Mouse (Mus musculus): ENCODE results near the gene En1. TPM values are rescaled to one million over a fixed set of nuclear protein-coding genes. Genes with fewer than 3 reads are reported as not detected.
A peak's percentile ranks its signal among the peaks of the same experiment; 100 is the strongest.

The En1 gene
- total RNA-seq (2014; rRNA removed; ENCODE audit: low replicate concordance), result not detected in 2 replicates
- not detected in 2 replicates for polyA plus RNA-seq (2015; fragmentation: Nextera tagmentation; extraction: Ambion mirVana)

DNA sequence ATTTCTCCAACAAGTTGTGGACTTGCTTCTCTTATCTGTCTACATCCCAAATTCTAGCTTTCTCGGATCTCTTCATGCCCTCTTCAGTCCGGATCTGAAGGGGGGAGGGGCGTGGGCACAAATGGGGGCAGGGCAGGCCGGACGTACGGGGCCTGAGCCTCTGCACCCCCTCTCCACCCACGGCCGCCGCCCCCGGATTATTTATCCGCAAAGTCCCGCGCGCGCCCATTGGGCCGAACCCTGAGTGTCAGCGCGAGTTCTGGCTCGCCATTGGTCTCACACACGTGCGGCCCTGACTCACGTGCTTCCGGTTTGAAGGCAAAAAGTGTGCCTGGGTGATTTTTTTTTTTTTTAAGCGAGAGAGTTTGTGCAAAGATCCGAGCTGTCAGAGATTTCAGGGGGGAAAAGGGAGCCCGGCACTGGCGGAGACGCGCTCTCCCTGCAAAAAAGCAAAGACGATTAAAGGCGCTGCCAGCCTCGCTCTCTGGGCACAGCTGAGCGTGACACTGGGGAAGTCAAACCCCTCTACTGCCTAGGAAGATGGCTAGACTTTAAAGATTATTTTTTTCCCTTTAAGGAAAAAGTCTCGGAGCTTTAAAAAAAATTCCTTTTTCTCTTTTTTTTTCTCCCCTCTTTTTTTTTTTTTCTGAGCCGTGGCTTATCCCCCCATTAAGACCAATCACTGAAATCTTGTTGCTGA lies at the start of gene En1:
En1 (plus strand) TSS at position 388 of the 700 bp plus-strand sequence.
- H3K4me1 ChIP-seq (ENCODE audit: control insufficient read depth, insufficient read depth), result peaks cover 13% of the 10 kb centered on the region; the same call in 1 of the 2 replicates
- H3K9me3 ChIP-seq (replicated peaks; ENCODE audit: control insufficient read depth, low read length), result no peaks in the 10 kb centered on the region
- 1% methylated on average over 35 of the region's 35 CpGs for WGBS
- TF ChIP-seq CTCF (IDR thresholded peaks at IDR 0.05; ENCODE audit: low read depth) (no peak), EP300 (IDR thresholded peaks at IDR 0.05; ENCODE audit: low read depth) (no peak)
- H3K27ac ChIP-seq (ENCODE audit: low read depth), result no peak within 1 kb of the TSS
- H3K27me3 ChIP-seq (ENCODE audit: control insufficient read depth, insufficient read depth, low read length), result peaks cover 100% of the 10 kb centered on the region
- DNase-seq (ENCODE audit: low spot score) (no peak), ATAC-seq (ENCODE audit: insufficient read depth, low read depth) (no peak)
- H3K4me3 ChIP-seq (ENCODE audit: low read depth, low read length), result peak within 1 kb of the TSS; percentile 51
- H3K36me3 ChIP-seq (replicated peaks; ENCODE audit: control insufficient read depth, insufficient read depth, low read length), result no peaks in the 10 kb centered on the region
- no peak within 1 kb of the TSS for H3K9ac ChIP-seq (replicated peaks; ENCODE audit: low read depth, low read length)
- peak within 1 kb of the TSS; percentile 75 for H3K4me2 ChIP-seq (ENCODE audit: low read depth, low read length)

DNA sequence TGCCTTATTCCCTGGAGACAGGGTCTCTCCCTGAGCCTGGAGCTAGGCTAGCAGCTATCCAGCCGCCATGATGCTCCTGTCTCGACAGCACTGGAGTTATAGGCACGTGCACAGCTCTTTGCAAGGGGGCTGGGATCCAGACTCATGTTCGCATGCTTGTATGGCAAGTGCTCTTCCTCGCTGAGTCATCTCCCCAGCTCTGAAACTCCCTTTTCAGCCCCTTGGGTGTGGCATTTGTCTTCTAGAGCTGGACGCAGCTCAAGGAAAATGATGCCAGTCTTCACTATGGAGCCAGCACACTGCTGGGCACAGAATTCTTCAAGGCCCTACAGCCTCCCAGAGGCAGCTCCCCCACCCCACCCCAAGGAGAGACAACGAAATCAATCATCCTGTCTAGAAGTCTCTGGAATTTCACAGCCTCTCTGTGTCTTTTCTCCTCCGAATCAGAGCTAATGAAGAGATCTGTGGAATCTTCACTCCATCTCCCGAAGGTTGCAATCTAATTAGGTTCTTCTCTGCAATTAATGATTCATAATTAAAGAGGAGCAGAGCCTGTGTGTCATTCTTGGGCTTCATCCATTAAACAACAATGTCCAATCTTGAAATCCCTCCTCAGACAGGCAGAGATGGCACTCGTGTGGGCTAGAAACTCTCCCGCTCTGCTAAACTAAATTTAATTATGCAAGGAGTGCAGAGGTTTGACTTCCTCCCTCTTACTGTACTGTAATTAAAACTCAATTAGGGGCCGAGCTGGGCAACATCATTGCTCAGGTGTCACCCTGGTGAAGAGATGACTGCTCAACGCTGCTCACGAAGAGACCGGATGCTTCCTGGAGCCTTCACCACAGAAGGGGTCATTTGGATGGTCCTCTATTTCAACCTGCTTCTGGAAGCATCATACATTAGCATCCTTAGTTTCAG lies 45.0 kb upstream of the En1 start:
- Histone ChIP-seq H3K4me1 (ENCODE audit: control insufficient read depth, insufficient read depth) (no peaks in the 10 kb centered on the region), H3K9me3 (replicated peaks; ENCODE audit: control insufficient read depth, low read length) (no peaks in the 10 kb centered on the region), H3K4me3 (ENCODE audit: low read depth, low read length) (no peak overlapping the region), H3K9ac (replicated peaks; ENCODE audit: low read depth, low read length) (no peak overlapping the region), H3K36me3 (replicated peaks; ENCODE audit: control insufficient read depth, insufficient read depth, low read length) (no peaks in the 10 kb centered on the region), H3K27ac (ENCODE audit: low read depth) (no peak overlapping the region), H3K27me3 (ENCODE audit: control insufficient read depth, insufficient read depth, low read length) (no peaks in the 10 kb centered on the region), H3K4me2 (ENCODE audit: low read depth, low read length) (no peak overlapping the region)
- no peak for TF ChIP-seq CTCF (IDR thresholded peaks at IDR 0.05; ENCODE audit: low read depth)
- no peak for TF ChIP-seq EP300 (IDR thresholded peaks at IDR 0.05; ENCODE audit: low read depth)
- DNase-seq (ENCODE audit: low spot score) (no peak), ATAC-seq (ENCODE audit: insufficient read depth, low read depth) (no peak)
- 73% methylated on average over 15 of the region's 15 CpGs for WGBS

DNA sequence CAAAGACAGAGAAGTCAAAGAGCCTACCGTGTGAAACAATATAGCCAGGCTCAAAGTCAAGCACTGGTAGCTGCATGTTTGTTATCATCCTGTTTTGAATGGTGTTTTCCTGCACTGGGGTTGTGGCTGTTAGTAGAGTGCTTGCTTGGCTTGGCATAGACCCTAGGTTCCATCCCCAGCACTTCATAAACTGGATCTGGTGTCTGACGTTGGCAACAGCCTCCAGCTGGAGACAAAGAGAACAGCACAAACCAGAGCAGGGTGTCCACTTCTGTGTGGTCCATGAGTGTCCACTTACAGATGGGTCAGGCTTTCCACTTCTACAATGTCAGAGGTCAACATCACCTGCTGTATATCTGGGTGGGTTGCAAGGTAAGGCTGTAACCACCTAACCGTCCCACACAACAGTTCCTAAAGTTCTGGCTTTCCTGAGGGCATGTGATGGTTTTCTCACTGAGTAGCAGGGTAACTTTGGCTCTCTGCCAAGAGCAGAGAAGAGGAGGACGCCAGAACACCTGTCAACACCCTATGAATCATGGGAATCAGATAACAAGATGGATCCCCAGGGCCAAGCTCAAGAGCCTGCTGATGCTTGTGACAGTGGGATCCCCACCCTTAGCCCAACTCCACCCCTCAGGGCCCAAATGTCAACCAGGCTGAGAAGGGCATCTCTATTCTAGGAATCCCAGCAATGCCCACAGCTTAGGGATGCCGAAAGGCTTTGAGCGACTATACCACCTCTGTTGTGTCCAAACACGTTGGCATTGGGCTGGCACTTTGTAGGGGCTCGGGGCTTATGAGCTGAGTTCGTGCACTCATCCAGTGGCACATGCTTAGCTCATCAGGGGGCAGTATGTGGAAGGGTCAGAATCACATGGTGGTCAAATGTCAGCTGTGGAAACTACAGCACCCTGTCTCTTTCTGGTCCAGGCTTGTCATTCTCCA lies 43.6 kb upstream of the En1 start:
- no peak for ATAC-seq (ENCODE audit: insufficient read depth, low read depth)
- H3K27ac ChIP-seq (ENCODE audit: low read depth), result no peak overlapping the region

DNA sequence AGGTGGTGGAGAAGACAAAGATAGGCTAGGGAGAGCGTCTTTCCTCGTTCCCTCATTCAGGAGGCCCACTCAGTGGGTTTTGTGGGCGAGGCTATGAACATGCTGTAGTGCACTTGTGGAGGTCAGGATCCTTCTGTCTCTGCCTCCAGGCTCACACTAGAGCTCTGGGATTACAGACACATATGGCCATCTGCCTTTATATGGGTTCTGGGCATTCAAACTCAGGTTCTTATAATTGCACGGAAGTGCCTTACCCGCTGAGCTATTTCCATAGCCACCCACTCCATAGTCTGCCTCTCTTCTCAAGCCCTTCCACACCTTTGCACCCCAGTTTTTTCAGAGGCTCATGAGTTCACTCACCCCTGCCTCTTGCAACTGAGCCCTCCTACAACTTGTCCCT lies 42.3 kb upstream of the En1 start:
- H3K4me2 ChIP-seq (ENCODE audit: low read depth, low read length), result no peak overlapping the region
- H3K4me1 ChIP-seq (ENCODE audit: control insufficient read depth, insufficient read depth), result no peaks in the 10 kb centered on the region
- 78% methylated on average over 5 of the region's 5 CpGs for WGBS
- ATAC-seq (ENCODE audit: insufficient read depth, low read depth) (no peak), DNase-seq (ENCODE audit: low spot score) (no peak)
- TF ChIP-seq EP300 (IDR thresholded peaks at IDR 0.05; ENCODE audit: low read depth) (no peak), CTCF (IDR thresholded peaks at IDR 0.05; ENCODE audit: low read depth) (no peak)
- no peak overlapping the region for H3K27ac ChIP-seq (ENCODE audit: low read depth)
- H3K36me3 ChIP-seq (replicated peaks; ENCODE audit: control insufficient read depth, insufficient read depth, low read length), result no peaks in the 10 kb centered on the region
- H3K4me3 ChIP-seq (ENCODE audit: low read depth, low read length), result no peak overlapping the region
- no peaks in the 10 kb centered on the region for H3K27me3 ChIP-seq (ENCODE audit: control insufficient read depth, insufficient read depth, low read length)
- H3K9ac ChIP-seq (replicated peaks; ENCODE audit: low read depth, low read length), result no peak overlapping the region
- H3K9me3 ChIP-seq (replicated peaks; ENCODE audit: control insufficient read depth, low read length), result no peaks in the 10 kb centered on the region

More for the DNA sequence above, 43.6 kb upstream of the En1 start:
- no peaks in the 10 kb centered on the region for H3K36me3 ChIP-seq (replicated peaks; ENCODE audit: control insufficient read depth, insufficient read depth, low read length)
- TF ChIP-seq CTCF (IDR thresholded peaks at IDR 0.05; ENCODE audit: low read depth) (no peak), EP300 (IDR thresholded peaks at IDR 0.05; ENCODE audit: low read depth) (no peak)
- no peak overlapping the region for H3K4me2 ChIP-seq (ENCODE audit: low read depth, low read length)
- no peaks in the 10 kb centered on the region for H3K27me3 ChIP-seq (ENCODE audit: control insufficient read depth, insufficient read depth, low read length)
- no peak overlapping the region for H3K4me3 ChIP-seq (ENCODE audit: low read depth, low read length)
- no peak for DNase-seq (ENCODE audit: low spot score)
- whole genome bisulfite sequencing, result 46% methylated on average over 9 of the region's 9 CpGs
- no peak overlapping the region for H3K9ac ChIP-seq (replicated peaks; ENCODE audit: low read depth, low read length)
- H3K4me1 ChIP-seq (ENCODE audit: control insufficient read depth, insufficient read depth), result no peaks in the 10 kb centered on the region
- H3K9me3 ChIP-seq (replicated peaks; ENCODE audit: control insufficient read depth, low read length), result no peaks in the 10 kb centered on the region

DNA sequence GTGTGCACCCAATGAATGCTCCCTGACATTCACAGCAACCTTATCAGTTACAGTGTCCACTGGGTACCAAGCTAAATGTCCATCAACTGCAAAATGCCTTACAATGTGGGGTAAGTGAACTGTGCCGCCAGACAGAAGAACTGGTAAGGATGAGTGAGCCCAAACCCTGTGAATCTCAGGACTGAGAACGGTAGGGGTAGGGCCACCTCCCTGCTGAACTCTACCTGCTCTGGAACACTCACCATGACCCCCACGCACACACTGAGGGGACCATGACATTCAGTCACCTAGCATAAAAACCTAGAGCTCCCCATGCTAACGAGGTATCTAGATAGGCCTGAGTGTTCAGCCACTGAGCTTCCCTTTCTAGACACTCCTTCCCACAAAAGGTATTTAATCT lies 20.9 kb upstream of the En1 start:
- Histone ChIP-seq H3K9ac (replicated peaks; ENCODE audit: low read depth, low read length) (no peak overlapping the region), H3K27ac (ENCODE audit: low read depth) (no peak overlapping the region), H3K4me2 (ENCODE audit: low read depth, low read length) (no peak overlapping the region), H3K4me3 (ENCODE audit: low read depth, low read length) (no peak overlapping the region), H3K27me3 (ENCODE audit: control insufficient read depth, insufficient read depth, low read length) (peaks cover 6% of the 10 kb centered on the region; the same call in 1 of the 2 replicates), H3K36me3 (replicated peaks; ENCODE audit: control insufficient read depth, insufficient read depth, low read length) (no peaks in the 10 kb centered on the region), H3K9me3 (replicated peaks; ENCODE audit: control insufficient read depth, low read length) (no peaks in the 10 kb centered on the region), H3K4me1 (ENCODE audit: control insufficient read depth, insufficient read depth) (no peaks in the 10 kb centered on the region)
- TF ChIP-seq EP300 (IDR thresholded peaks at IDR 0.05; ENCODE audit: low read depth) (no peak), CTCF (IDR thresholded peaks at IDR 0.05; ENCODE audit: low read depth) (no peak)
- 49% methylated on average over 4 of the region's 4 CpGs for WGBS
- DNase-seq (ENCODE audit: low spot score), result no peak
- ATAC-seq (ENCODE audit: insufficient read depth, low read depth), result no peak

Data from heart, postnatal 0 days (tissue).